Mouse (Mus musculus): ENCODE measurements around the gene Amy2a4. TPM values are rescaled to one million over a fixed set of nuclear protein-coding genes. Genes with fewer than 3 reads are reported as not detected.
"Not testable (repeated sequence)": the region's sequence is repeated elsewhere in the genome, so short reads cannot be mapped to it uniquely, and the experiment has no call there.

Gene Amy2a4
- polyA plus RNA-seq (2015; fragmentation: Nextera tagmentation; extraction: Ambion mirVana) = 0.10 TPM in 1 of 2 replicates, not detected in the other

- H3K9me3 ChIP-seq; H3K4me2 ChIP-seq; H3K4me1 ChIP-seq; H3K36me3 ChIP-seq (replicated peaks); H3K9ac ChIP-seq; H3K27ac ChIP-seq; ATAC-seq (replicated peaks); H3K4me3 ChIP-seq; H3K27me3 ChIP-seq (replicated peaks): not testable (repeated sequence)
- WGBS = no CpG with 5 or more reads among the region's 4 CpGs
These were observed at the start of gene Amy2a4 for GRCm38 (mm10) chr3:113291349-113291748. Gene Amy2a4 (minus strand): TSS chr3:113291449.

GRCm38 (mm10) chr3:113323952-113324351 is 32.7 kb upstream of the Amy2a4 start, which contains the start of gene Amy2a3:
Gene Amy2a3 (minus strand): TSS chr3:113324052.
- H3K27me3 ChIP-seq (replicated peaks); H3K36me3 ChIP-seq (replicated peaks); H3K4me2 ChIP-seq; H3K4me3 ChIP-seq; H3K4me1 ChIP-seq; H3K9ac ChIP-seq; H3K27ac ChIP-seq; ATAC-seq (replicated peaks); H3K9me3 ChIP-seq: not testable (repeated sequence)
- WGBS = no CpG with 5 or more reads among the region's 4 CpGs

GRCm38 (mm10) chr3:113312937-113313336 is 21.7 kb upstream of the Amy2a4 start:
- no CpG with 5 or more reads among the region's 3 CpGs for WGBS
- not testable (repeated sequence) for H3K4me2 ChIP-seq; H3K4me3 ChIP-seq; H3K9me3 ChIP-seq; H3K36me3 ChIP-seq (replicated peaks); H3K9ac ChIP-seq; ATAC-seq (replicated peaks); H3K27me3 ChIP-seq (replicated peaks); H3K27ac ChIP-seq; H3K4me1 ChIP-seq

GRCm38 (mm10) chr3:113280285-113280684 is 11.0 kb downstream of the Amy2a4 start:
- H3K4me1 ChIP-seq; H3K9ac ChIP-seq; H3K27me3 ChIP-seq (replicated peaks); H3K9me3 ChIP-seq; H3K4me2 ChIP-seq; H3K4me3 ChIP-seq; H3K36me3 ChIP-seq (replicated peaks); H3K27ac ChIP-seq; ATAC-seq (replicated peaks): not testable (repeated sequence)

GRCm38 (mm10) chr3:113279586-113279985 is 11.7 kb downstream of the Amy2a4 start:
- not testable (repeated sequence) for H3K4me1 ChIP-seq; H3K27me3 ChIP-seq (replicated peaks); H3K36me3 ChIP-seq (replicated peaks); H3K9ac ChIP-seq; H3K9me3 ChIP-seq; ATAC-seq (replicated peaks); H3K27ac ChIP-seq; H3K4me2 ChIP-seq; H3K4me3 ChIP-seq

- WGBS = no CpG with 5 or more reads among the region's 4 CpGs
- H3K27me3 ChIP-seq (replicated peaks); ATAC-seq (replicated peaks); H3K9me3 ChIP-seq; H3K4me1 ChIP-seq; H3K9ac ChIP-seq; H3K4me3 ChIP-seq; H3K4me2 ChIP-seq; H3K27ac ChIP-seq; H3K36me3 ChIP-seq (replicated peaks): not testable (repeated sequence)
These were observed 32.5 kb downstream of the Amy2a4 start, which contains the start of gene Amy2a5 for GRCm38 (mm10) chr3:113258737-113259136. Gene Amy2a5 (minus strand): TSS chr3:113258837.

Other genes starting within 250 kb of the Amy2a4 start
- gene Amy2a5, start 32.6 kb downstream of the Amy2a4 start, polyA plus RNA-seq (2015; fragmentation: Nextera tagmentation; extraction: Ambion mirVana) = 0.05 and 0.43 TPM in 2 replicates
- gene Amy2a3, start 32.6 kb upstream of the Amy2a4 start, polyA plus RNA-seq (2015; fragmentation: Nextera tagmentation; extraction: Ambion mirVana) = 0.10 TPM in 1 of 2 replicates, not detected in the other
- 0.10 TPM in 1 of 2 replicates, not detected in the other for gene Amy2a2, start 65.2 kb upstream of the Amy2a4 start, polyA plus RNA-seq (2015; fragmentation: Nextera tagmentation; extraction: Ambion mirVana)
- gene Amy2a1, start 241.0 kb upstream of the Amy2a4 start, polyA plus RNA-seq (2015; fragmentation: Nextera tagmentation; extraction: Ambion mirVana) = 2.1 TPM in 1 of 2 replicates, not detected in the other